Mouse (Mus musculus) heart, postnatal 0 days (tissue): ENCODE results near the gene Tub.

Experiments
- CTCF ChIP-seq: IDR thresholded peaks from 2 replicates; pipeline ENCODE4 v1.5.1; 2016; ENCODE audit warnings: antibody characterized with exemption, control low read depth, low read depth
- EP300 ChIP-seq: IDR thresholded peaks from 2 replicates; pipeline ENCODE4 v1.6.1; 2016; ENCODE audit warnings: antibody characterized with exemption, low read depth

- TF ChIP-seq CTCF (peak; percentile 62), EP300 (no peak)
These were observed 6.1 kb upstream of the Tub start for GRCm38 (mm10) chr7:108944002-108944401.
